Comparison of ENCODE assay signal across 8 mouse cellular contexts in the genomic region with DNA sequence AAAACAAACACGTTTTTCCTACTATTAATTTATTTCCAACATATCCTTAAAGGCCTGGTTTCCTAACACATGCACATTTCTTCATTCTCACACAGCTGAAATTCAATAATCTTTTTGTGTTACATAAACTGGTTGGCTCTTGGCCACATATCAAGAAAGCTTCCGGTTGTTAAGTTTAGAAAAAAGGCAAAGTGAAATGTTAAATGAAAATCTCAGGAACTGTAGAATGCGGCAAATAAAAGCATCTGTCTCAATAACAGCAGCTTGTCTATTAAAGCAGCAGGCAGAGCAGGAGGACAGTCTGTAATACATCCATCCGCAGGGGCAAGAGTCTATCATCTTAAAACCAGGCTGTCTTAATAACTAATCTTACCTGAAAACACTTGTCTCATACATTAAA. TPM values are rescaled to one million over a fixed set of nuclear protein-coding genes. Genes with fewer than 3 reads are reported as not detected.
A peak's percentile ranks its signal among the peaks of the same experiment; 100 is the strongest.
DNase-seq lines count a peak whose midpoint lies in the region; ATAC-seq and TF ChIP-seq lines count a peak whose summit lies in the region.

No protein-coding gene starts in this region.

- H3K9ac ChIP-seq in heart, embryonic 14.5 days (ENCODE audit: low read length), result peak overlapping the region; percentile 94
- H3K9ac ChIP-seq in MEL (ENCODE audit: control insufficient read depth, low read depth, low read length, poor library complexity, severe bottlenecking), result peak overlapping the region; percentile 95
- peak overlapping the region; percentile 99 for H3K9ac ChIP-seq in heart, embryonic 16.5 days (ENCODE audit: low read length)

- TF ChIP-seq CTCF in MEL (IDR thresholded peaks at IDR 0.05 in 2 of 3, conservative IDR thresholded peaks at IDR 0.05 in 1 of 3; ENCODE audit: control insufficient read depth in 1 of 3, insufficient read depth in 1 of 3, low read depth in 2 of 3, low read length in 3 of 3, poor library complexity in 1 of 3, severe bottlenecking in 1 of 3), result no peak

- no peak overlapping the region for H3K27ac ChIP-seq in heart, embryonic 14.5 days (replicated peaks in 1 of 2; ENCODE audit: control insufficient read depth in 1 of 2, insufficient read depth in 1 of 2, low read depth in 2 of 2, low read length in 2 of 2)
- peak overlapping the region; percentile 34; the same call in 1 of the 2 replicates for H3K27ac ChIP-seq in MEL (ENCODE audit: control insufficient read depth, low read depth, low read length)
- H3K27ac ChIP-seq in heart, embryonic 16.5 days (ENCODE audit: low read length), result no peak overlapping the region

- WGBS in heart, embryonic 14.5 days, result 53% methylated on average over 4 of the region's 4 CpGs
- 49% methylated on average over 4 of the region's 4 CpGs for whole genome bisulfite sequencing in heart, embryonic 16.5 days

- H3K36me3 ChIP-seq in heart, embryonic 14.5 days (ENCODE audit: control insufficient read depth, insufficient read depth, low read length), result peaks cover 36% of the 10 kb centered on the region
- H3K36me3 ChIP-seq in MEL (ENCODE audit: control insufficient read depth in 1 of 2, insufficient read depth in 2 of 2, low read length in 2 of 2), result peaks cover 15 to 28% of the 10 kb centered on the region in 2 experiments
- peaks cover 11% of the 10 kb centered on the region for H3K36me3 ChIP-seq in heart, embryonic 16.5 days (ENCODE audit: control insufficient read depth, insufficient read depth)

- no peak for TF ChIP-seq EP300 in MEL (IDR thresholded peaks at IDR 0.05; ENCODE audit: low read depth in 1 of 2, low read length in 2 of 2)

- H3K4me3 ChIP-seq in heart, embryonic 14.5 days (ENCODE audit: control insufficient read depth in 1 of 2, insufficient read depth in 1 of 2, low read depth in 1 of 2, low read length in 2 of 2), result peak overlapping the region in 1 of 2 experiments; percentile 96; a peak in 2 of 4 replicates
- H3K4me3 ChIP-seq in MEL (ENCODE audit: control insufficient read depth in 1 of 2, insufficient read depth in 1 of 2, low read depth in 2 of 2, low read length in 2 of 2), result peak overlapping the region; percentile 79 to 94
- peak overlapping the region; percentile 98 for H3K4me3 ChIP-seq in heart, embryonic 16.5 days (ENCODE audit: low read length)

- H3K79me2 ChIP-seq in MEL (ENCODE audit: control insufficient read depth, insufficient read depth, low read length, poor library complexity), result peaks cover 33% of the 10 kb centered on the region

- H3K9me3 ChIP-seq in heart, embryonic 14.5 days (ENCODE audit: control insufficient read depth, low read length), result no peaks in the 10 kb centered on the region
- H3K9me3 ChIP-seq in MEL (replicated peaks; ENCODE audit: insufficient read depth, low read length), result no peaks in the 10 kb centered on the region
- H3K9me3 ChIP-seq in heart, embryonic 16.5 days (replicated peaks; ENCODE audit: control insufficient read depth, low read length), result no peaks in the 10 kb centered on the region

- ATAC-seq in heart, embryonic 14.5 days (ENCODE audit: insufficient number of reproducible peaks, insufficient read depth, low FRiP score, low read depth), result no peak
- ATAC-seq in heart, embryonic 16.5 days (replicated peaks; ENCODE audit: extremely low read depth, insufficient read depth, low FRiP score), result no peak
- ATAC-seq in megakaryocyte-erythroid progenitor cell, adult 5-6 weeks (replicated peaks; ENCODE audit: low FRiP score, low TSS enrichment, poor library complexity, severe bottlenecking), result no peak

- peak overlapping the region; percentile 82 for H3K4me2 ChIP-seq in heart, embryonic 14.5 days (ENCODE audit: low read length)
- peak overlapping the region; percentile 87 for H3K4me2 ChIP-seq in heart, embryonic 16.5 days (ENCODE audit: low read depth, low read length)

- TF ChIP-seq POLR2A in MEL (IDR thresholded peaks at IDR 0.05; ENCODE audit: control insufficient read depth in 1 of 2, insufficient read depth in 1 of 2, low read depth in 1 of 2, low read length in 2 of 2, poor library complexity in 1 of 2), result no peak

- intact Hi-C loops in heart, postnatal 36 days (cut with DNase I), result loop anchor here (1.0 kb wide), 1 partner anchor 109 kb away; no protein-coding TSS in a partner anchor

- no peak for DNase-seq in heart, postnatal 36 days
- peak; percentile 59 for DNase-seq in MEL (ENCODE audit: low read depth, low spot score)
- DNase-seq in lung, postnatal 36 days, result peak; percentile 54
- no peak for DNase-seq in adrenal gland, adult 18-20 months (ENCODE audit: low spot score in 2 of 2)
- no peak for DNase-seq in spleen, postnatal 4 days (ENCODE audit: low spot score in 2 of 2)

- no peaks in the 10 kb centered on the region for H3K27me3 ChIP-seq in heart, embryonic 14.5 days (ENCODE audit: control insufficient read depth, insufficient read depth, low read length)
- no peaks in the 10 kb centered on the region for H3K27me3 ChIP-seq in MEL (ENCODE audit: control insufficient read depth in 1 of 2, insufficient read depth in 2 of 2, low read length in 2 of 2)
- no peaks in the 10 kb centered on the region for H3K27me3 ChIP-seq in heart, embryonic 16.5 days (ENCODE audit: control insufficient read depth, insufficient read depth, low read length)

- TF ChIP-seq RAD21 in MEL (IDR thresholded peaks at IDR 0.05; ENCODE audit: low read depth, low read length), result no peak

- H3K4me1 ChIP-seq in heart, embryonic 14.5 days (ENCODE audit: control insufficient read depth in 2 of 2, insufficient read depth in 2 of 2, low read length in 2 of 2), result peaks cover 3 to 17% of the 10 kb centered on the region in 2 experiments; a peak in 3 of 4 replicates
- peaks cover 3 to 10% of the 10 kb centered on the region in 2 experiments; a peak in 3 of 4 replicates for H3K4me1 ChIP-seq in MEL (ENCODE audit: control insufficient read depth in 1 of 2, insufficient read depth in 2 of 2, low read length in 2 of 2)
- H3K4me1 ChIP-seq in heart, embryonic 16.5 days (ENCODE audit: control insufficient read depth, insufficient read depth, low read length), result peaks cover 13% of the 10 kb centered on the region

TF ChIP-seq in MEL, 35 proteins besides CTCF, POLR2A, EP300 and RAD21:
- TF ChIP-seq POLR2AphosphoS2 (IDR thresholded peaks at IDR 0.05; ENCODE audit: low read length), result no peak
- TF ChIP-seq POLR2AphosphoS5 (IDR thresholded peaks at IDR 0.05; ENCODE audit: borderline replicate concordance, low read depth, low read length), result no peak
- no peak for TF ChIP-seq UBTF (IDR thresholded peaks at IDR 0.05; ENCODE audit: borderline replicate concordance, insufficient read depth, low read depth, low read length)
- TF ChIP-seq ZNF384 (IDR thresholded peaks at IDR 0.05; ENCODE audit: low read depth, low read length), result no peak
- TF ChIP-seq ELF1 (IDR thresholded peaks at IDR 0.05; ENCODE audit: low read depth, low read length), result no peak
- no peak for TF ChIP-seq GATA1 (IDR thresholded peaks at IDR 0.05; ENCODE audit: low read depth, low read length)
- no peak for TF ChIP-seq ZMIZ1 (IDR thresholded peaks at IDR 0.05; ENCODE audit: low read depth, low read length)
- TF ChIP-seq CHD1 (IDR thresholded peaks at IDR 0.05; ENCODE audit: low read depth, low read length), result peak; percentile 16; the same call in 1 of the 2 replicates
- no peak for TF ChIP-seq MAFK (IDR thresholded peaks at IDR 0.05; ENCODE audit: borderline replicate concordance, low read depth, low read length)
- peak; percentile 15; the same call in 1 of the 2 replicates for TF ChIP-seq SIN3A (IDR thresholded peaks at IDR 0.05; ENCODE audit: low read length)
- TF ChIP-seq RCOR1 (IDR thresholded peaks at IDR 0.05; ENCODE audit: low read depth, low read length), result no peak
- TF ChIP-seq MXI1 (IDR thresholded peaks at IDR 0.05; ENCODE audit: low read depth, low read length), result no peak; the same call in 1 of the 2 replicates
- TF ChIP-seq KAT2A (conservative IDR thresholded peaks at IDR 0.05; ENCODE audit: low read depth, low read length), result no peak
TF ChIP-seq in MEL: peak in this region for 2.

RNA-seq across cellular contexts. Expression of a gene that starts 1.4 kb away (rescaled TPM):
- 37.4 and 40.7 TPM in 2 replicates for polyA plus RNA-seq in heart, embryonic 14.5 days (2014; fragmentation: Nextera tagmentation; extraction: Ambion mirVana)
- total RNA-seq in heart, postnatal 36 days (2021), result 10 to 100 TPM; 40.5 to 42.5 TPM
- total RNA-seq in MEL (2012; rRNA removed), result 70.2 and 79.5 TPM in 2 replicates
- 100 to 1,000 TPM in 1 of 2 experiments, 10 to 100 TPM in 1; 67.3 to 192 TPM for polyA plus RNA-seq in MEL (2012; ENCODE audit: insufficient read depth in 1 of 2, insufficient read length in 2 of 2, low read depth in 1 of 2, low replicate concordance in 2 of 2, missing spikeins in 1 of 2)
- 32.7 and 35.7 TPM in 2 replicates for polyA plus RNA-seq in heart, embryonic 16.5 days (2015; fragmentation: Nextera tagmentation; extraction: Ambion mirVana)
- total RNA-seq in adrenal gland, adult 18-20 months (2021), result 10 to 100 TPM; 42.2 to 50.8 TPM
- 123 and 132 TPM in 2 replicates for total RNA-seq in megakaryocyte-erythroid progenitor cell, adult 5-6 weeks (2014; fragmentation: Nextera tagmentation)
- 149 and 153 TPM in 2 replicates for total RNA-seq in megakaryocyte-erythroid progenitor cell, adult 5-6 weeks (2017)

RNA-seq across cellular contexts. Expression of a gene that starts 1.4 kb away (rescaled TPM):
- polyA plus RNA-seq in heart, embryonic 14.5 days (2014; fragmentation: Nextera tagmentation; extraction: Ambion mirVana), result 83.9 and 85.4 TPM in 2 replicates
- 10 to 100 TPM; 11.9 to 13.5 TPM for total RNA-seq in heart, postnatal 36 days (2021)
- 78.7 and 96.3 TPM in 2 replicates for total RNA-seq in MEL (2012; rRNA removed)
- polyA plus RNA-seq in MEL (2012; ENCODE audit: insufficient read depth in 1 of 2, insufficient read length in 2 of 2, low read depth in 1 of 2, low replicate concordance in 2 of 2, missing spikeins in 1 of 2), result 10 to 100 TPM; 80.5 to 83.8 TPM
- polyA plus RNA-seq in heart, embryonic 16.5 days (2015; fragmentation: Nextera tagmentation; extraction: Ambion mirVana), result 85.6 and 98.4 TPM in 2 replicates
- 100 to 1,000 TPM in 1 of 2 experiments, 10 to 100 TPM in 1; 89.9 to 124 TPM for total RNA-seq in adrenal gland, adult 18-20 months (2021)
- total RNA-seq in megakaryocyte-erythroid progenitor cell, adult 5-6 weeks (2014; fragmentation: Nextera tagmentation), result 38.0 and 40.2 TPM in 2 replicates
- total RNA-seq in megakaryocyte-erythroid progenitor cell, adult 5-6 weeks (2017), result 64.6 and 71.3 TPM in 2 replicates

RNA-seq across cellular contexts. Expression of a gene that starts 52.2 kb away (rescaled TPM):
- 21.1 and 23.1 TPM in 2 replicates for polyA plus RNA-seq in heart, embryonic 14.5 days (2014; fragmentation: Nextera tagmentation; extraction: Ambion mirVana)
- total RNA-seq in heart, postnatal 36 days (2021), result 100 to 1,000 TPM; 122 to 126 TPM
- total RNA-seq in MEL (2012; rRNA removed), result 78.3 and 83.9 TPM in 2 replicates
- polyA plus RNA-seq in MEL (2012; ENCODE audit: insufficient read depth in 1 of 2, insufficient read length in 2 of 2, low read depth in 1 of 2, low replicate concordance in 2 of 2, missing spikeins in 1 of 2), result 100 to 1,000 TPM in 1 of 2 experiments, 10 to 100 TPM in 1; 89.5 to 107 TPM
- polyA plus RNA-seq in heart, embryonic 16.5 days (2015; fragmentation: Nextera tagmentation; extraction: Ambion mirVana), result 17.9 and 20.6 TPM in 2 replicates
- 100 to 1,000 TPM; 131 to 148 TPM for total RNA-seq in adrenal gland, adult 18-20 months (2021)
- 82.6 and 95.9 TPM in 2 replicates for total RNA-seq in megakaryocyte-erythroid progenitor cell, adult 5-6 weeks (2014; fragmentation: Nextera tagmentation)
- 183 and 186 TPM in 2 replicates for total RNA-seq in megakaryocyte-erythroid progenitor cell, adult 5-6 weeks (2017)

Comparison
In these comparisons a context has a peak if more than half of its experiments do, and no peak if none do; other contexts are left out.
1. DNase-seq: peak in MEL (single experiment) and lung, postnatal 36 days (single experiment); none in heart, postnatal 36 days (0 of 2), adrenal gland, adult 18-20 months (0 of 2) and spleen, postnatal 4 days (0 of 2).
2. Peak in every context shown above with its lines, with median percentiles within 50 percentile points of each other: H3K9ac ChIP-seq.